Mouse (Mus musculus) adrenal gland, adult 8-10 months (tissue): ENCODE data around the gene Tldc2. TPM values are rescaled to one million over a fixed set of nuclear protein-coding genes. Genes with fewer than 3 reads are reported as not detected.

Experiments
- DNase-seq: peaks from one replicate; pipeline ENCODE4 v3.0.0; 2022
- total RNA-seq, 4 experiments: library from RNA; stranded (reverse); gene quantifications; 2 replicates each; pipeline ENCODE4 v1.2.4; 2022

The Tldc2 gene
- total RNA-seq, 4 experiments from 2014 or later = not detected

- DNase-seq = no peak
Measured at GRCm38 (mm10) chr2:157060557-157061305, 26.1 kb upstream of the Tldc2 start.

DNA sequence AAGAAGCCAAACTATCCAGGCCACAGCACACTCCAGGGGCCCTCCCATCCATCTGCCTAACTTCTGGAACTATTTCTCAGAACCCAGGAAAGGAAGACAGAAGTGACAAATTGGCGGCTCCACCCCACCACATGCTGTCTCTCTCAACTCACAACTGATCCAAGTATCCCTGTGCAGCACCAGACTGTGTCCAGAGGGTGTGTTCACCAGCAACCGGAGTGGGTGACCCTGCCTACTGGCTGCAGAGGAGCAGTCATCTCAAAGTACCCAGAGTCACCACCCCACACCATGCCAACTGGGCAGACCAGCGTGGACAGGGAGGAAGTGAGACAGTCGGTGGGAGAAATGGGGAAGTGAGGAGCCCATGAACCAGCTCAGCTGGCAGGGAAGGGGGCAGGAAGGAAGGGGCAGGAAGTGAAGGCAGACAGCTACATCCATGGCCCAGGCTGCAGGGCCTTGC lies 23.6 kb upstream of the Tldc2 start:
- DNase-seq = no peak

DNA sequence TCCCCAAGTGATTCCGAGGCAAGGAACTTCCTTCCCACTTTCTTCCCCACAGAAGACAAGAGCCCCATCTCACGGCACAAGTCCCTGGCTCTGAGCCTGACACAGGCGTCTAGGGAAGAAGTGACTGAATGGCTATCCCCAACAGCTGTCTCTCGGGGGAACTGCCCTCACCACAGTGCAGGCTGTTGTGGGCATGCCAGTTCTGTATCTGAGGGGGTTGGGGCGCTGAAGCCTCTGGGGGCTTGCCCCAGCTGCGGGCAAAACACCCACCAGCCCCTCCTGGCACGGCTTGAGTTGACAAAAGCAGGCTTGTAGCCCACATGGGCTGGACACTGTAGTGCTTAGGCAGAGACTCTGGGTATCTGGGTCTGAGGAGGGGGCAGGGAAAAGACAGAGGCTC lies 22.7 kb upstream of the Tldc2 start:
- DNase-seq = no peak

- DNase-seq = no peak
Measured at GRCm38 (mm10) chr2:157064978-157065878, 21.6 kb upstream of the Tldc2 start.

DNA sequence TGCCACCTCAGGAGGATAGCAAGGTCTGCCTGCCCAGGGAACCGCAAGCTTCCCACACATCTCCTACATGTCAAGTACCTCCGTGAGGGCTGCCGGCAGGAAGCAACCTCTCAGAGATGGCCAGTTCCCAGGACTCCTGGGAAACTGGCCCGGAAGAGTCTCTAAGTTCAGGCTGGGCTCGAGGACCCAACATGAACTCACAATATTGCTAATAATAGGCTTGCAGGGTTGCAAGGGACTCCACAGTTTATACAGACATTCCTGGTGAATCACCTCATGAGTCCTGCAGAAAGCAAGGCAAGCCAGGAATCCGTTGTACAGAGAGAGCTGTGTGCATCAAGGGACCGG lies 21.0 kb upstream of the Tldc2 start:
- no peak for DNase-seq

DNA sequence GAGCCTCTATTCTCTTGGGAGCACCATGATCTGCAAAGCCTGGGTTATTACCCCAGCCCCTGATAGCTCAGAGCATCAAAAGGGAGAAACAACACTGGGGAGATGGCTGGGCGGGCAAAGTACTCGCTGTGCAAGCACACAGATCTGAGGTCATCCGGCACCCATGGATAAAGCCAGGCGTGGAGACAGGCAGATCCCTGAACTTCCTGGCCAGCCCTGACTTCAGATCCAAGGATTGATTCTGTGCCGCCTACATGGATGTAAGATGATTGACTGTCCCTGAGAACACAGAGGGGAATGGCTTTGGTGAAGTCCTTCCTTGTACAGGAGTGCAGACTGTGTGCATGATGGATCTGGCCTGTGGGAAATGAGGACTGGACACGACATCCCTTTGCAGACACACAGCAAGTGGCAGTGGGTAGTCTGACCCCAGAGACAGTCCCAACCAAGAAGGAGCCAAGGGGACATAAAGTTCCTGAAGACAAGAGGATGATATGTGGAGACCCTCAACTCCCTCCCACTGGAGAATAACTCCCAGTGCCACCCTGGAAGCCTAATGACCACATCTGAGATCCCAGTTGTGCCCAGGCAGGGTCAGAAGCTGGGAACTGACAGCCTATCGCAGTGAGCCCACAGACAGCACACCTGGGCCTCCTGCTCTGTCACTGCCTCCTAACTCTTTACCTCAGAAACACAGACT lies 20.0 kb upstream of the Tldc2 start:
- no peak for DNase-seq

DNA sequence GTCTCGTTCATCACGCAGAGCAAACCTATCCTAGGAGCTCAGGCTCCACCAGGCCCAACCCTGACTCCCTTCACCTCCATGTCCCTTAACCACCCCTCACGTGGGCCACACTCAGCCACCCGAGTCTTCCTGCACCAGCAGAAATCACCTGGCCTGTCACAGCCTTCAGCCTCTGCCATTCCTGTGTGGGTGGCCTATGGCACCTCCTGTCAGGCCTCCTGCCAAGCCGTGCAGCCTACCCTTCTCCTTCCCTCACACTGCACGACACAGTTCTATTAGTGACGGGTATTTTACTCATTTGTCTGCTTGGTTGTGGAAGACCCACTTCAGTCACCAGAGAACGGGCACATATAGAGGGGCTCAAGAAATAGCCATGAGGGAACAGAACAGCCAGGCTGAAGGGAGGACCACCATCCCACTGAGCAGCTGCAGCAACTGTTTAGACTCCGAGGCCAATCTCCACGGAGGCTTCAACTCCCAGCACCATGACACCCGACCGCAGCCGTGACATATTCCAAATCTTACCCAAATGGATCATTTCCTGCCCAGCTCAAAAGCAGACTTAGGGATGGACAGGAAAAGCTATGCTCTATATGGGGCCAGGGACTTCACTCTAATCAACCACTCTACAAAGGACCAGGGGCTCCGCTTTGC lies 18.0 kb upstream of the Tldc2 start:
- DNase-seq = no peak

- DNase-seq = no peak
Measured at GRCm38 (mm10) chr2:157069355-157069735, 17.5 kb upstream of the Tldc2 start.

DNA sequence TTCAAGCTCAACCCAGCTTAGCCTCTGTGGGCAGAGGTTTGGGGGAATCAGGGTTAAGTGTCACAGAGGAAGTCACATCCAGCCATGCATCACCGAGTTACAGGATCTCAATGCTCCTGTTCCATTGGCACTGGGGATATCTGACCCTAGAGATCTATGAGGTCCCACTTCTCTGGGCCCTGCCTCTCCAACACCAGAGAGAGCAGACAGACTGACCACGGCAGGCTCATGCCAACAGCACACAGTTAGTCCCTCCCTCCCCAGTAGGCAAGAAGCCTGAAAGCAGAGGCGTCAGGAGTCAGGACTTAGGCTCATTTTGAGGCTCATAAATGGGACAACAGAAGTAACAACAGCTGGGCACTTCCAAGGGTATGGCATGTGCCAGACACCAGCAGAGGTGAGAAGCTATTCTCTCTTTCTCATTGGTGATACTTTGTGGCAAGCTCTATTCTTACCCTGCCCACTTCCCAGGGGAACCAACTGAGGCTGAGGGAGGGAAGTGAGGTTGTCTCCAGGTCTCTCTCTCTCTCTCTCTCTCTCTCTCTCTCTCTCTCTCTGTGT lies 17.0 kb upstream of the Tldc2 start:
- no peak for DNase-seq

GRCm38 (mm10) chr2:157070365-157070764 lies 16.5 kb upstream of the Tldc2 start:
- DNase-seq = peak; percentile 78

- peak; percentile 87 for DNase-seq
Measured at GRCm38 (mm10) chr2:157071556-157071955, 15.3 kb upstream of the Tldc2 start.

GRCm38 (mm10) chr2:157072316-157072990 lies 14.4 kb upstream of the Tldc2 start:
- DNase-seq = no peak

GRCm38 (mm10) chr2:157073378-157074052 lies 13.3 kb upstream of the Tldc2 start:
- DNase-seq = no peak

GRCm38 (mm10) chr2:157074186-157074724 lies 12.6 kb upstream of the Tldc2 start:
- DNase-seq = no peak

DNA sequence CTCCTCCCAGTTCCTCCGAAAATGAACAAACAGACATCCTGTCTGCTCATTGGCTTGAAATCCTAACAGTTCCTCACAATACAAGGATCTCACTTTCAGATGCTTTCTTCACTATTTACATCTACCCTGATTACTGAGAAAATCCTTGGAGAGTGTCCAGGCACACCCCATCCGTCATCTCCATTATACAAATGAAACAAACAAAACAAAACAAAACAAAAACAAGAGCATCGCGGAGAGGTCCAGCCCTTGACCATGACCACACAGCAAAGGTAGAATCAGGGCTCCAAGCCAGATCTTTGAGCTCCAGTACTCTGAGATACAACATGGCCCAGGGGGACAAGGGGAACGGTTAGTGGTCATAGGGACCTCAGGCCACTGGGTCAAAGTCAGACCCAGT lies 12.1 kb upstream of the Tldc2 start:
- no peak for DNase-seq

- DNase-seq = no peak
Measured at GRCm38 (mm10) chr2:157075226-157075625, 11.6 kb upstream of the Tldc2 start.

DNA sequence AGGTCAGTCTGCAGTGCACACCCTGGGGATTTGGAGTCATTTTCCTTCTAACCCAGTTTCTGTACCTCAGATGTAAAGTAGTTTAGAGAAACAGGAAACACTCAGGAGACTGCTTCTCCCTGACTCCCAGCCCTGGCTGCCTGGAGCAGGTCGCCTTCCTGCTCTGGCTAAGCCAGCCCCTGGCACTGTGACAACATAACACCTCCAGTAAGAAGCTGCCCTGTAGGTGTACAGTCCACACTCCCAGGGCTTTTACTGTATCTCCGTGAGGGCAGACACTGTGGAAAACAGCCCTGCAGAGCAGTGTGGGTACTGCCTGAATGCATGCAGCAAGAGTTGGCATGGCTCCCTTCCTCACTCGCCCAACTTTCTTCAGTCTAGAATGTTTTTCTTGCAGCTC lies 11.2 kb upstream of the Tldc2 start:
- no peak for DNase-seq

DNA sequence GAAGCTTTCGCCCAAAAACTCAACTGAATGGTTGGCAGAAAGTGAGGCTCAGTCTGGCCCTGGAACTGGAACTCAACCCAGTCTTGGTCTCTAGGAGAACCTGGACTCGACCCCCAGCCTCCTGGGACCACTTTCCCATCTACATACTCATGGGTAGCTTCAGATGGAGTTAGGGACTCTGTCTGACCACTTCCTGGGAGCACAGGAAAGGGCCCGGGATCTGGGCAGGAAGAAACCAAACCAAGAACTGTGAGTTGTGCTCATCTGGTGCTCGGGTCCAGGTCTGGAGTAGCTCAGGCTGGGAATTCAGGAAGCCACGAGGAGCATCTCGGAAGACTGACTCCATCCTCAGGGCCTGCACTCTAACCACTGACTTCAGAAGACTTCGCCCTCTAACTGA lies 10.3 kb upstream of the Tldc2 start:
- no peak for DNase-seq

- DNase-seq = no peak
Measured at GRCm38 (mm10) chr2:157077160-157077559, 9.7 kb upstream of the Tldc2 start.

GRCm38 (mm10) chr2:157077641-157078058 lies 9.2 kb upstream of the Tldc2 start:
- DNase-seq = peak; percentile 89
